Mouse (Mus musculus): ENCODE measurements around the gene Ppp4r2. TPM values are rescaled to one million over a fixed set of nuclear protein-coding genes. Genes with fewer than 3 reads are reported as not detected.

The Ppp4r2 gene
- 10 to 100 TPM; 57.9 to 61.7 TPM for total RNA-seq (2021)
- long read RNA-seq, experiment 1, full-length matches to known transcripts = 32 of 34 reads
- long read RNA-seq, experiment 1, partial matches to known transcripts = 1 of 34 reads
- long read RNA-seq, experiment 1, other reads (novel, unspliced or antisense) = 1 of 34 reads
- long read RNA-seq, experiment 2, full-length matches to known transcripts = 30 of 34 reads
- long read RNA-seq, experiment 2, partial matches to known transcripts = 2 of 34 reads
- long read RNA-seq, experiment 2, other reads (novel, unspliced or antisense) = 2 of 34 reads

GRCm38 (mm10) chr6:100833355-100833754, at the start of gene Ppp4r2:
Gene Ppp4r2 (plus strand): TSS chr6:100833622.
- DNase-seq = peak; percentile 90

- no peak for DNase-seq
These were observed 45.7 kb upstream of the Ppp4r2 start for GRCm38 (mm10) chr6:100787726-100788125.

DNA sequence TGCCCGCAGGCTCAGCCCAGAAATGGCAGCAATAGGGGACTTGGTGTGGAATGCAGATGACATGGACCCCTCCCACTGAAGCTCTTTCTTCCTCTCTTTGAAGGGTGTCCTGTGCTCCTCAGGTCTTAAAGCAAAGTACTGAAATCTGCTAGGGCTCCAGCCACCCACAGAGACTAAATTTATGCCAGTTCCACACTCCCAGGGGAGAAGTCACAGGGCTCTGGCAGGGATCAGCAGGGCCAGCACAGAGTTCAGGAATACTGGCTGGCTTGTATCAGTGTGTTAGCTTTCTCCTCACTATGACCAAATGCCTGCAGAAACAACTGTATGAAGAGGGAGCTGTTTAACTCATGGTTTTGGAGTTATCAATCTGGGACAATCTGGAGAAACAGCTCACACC, 44.3 kb upstream of the Ppp4r2 start:
- DNase-seq = no peak

GRCm38 (mm10) chr6:100792055-100792659, 41.3 kb upstream of the Ppp4r2 start:
- no peak for DNase-seq

- DNase-seq = no peak
These were observed 40.3 kb upstream of the Ppp4r2 start for GRCm38 (mm10) chr6:100792973-100793769.

DNA sequence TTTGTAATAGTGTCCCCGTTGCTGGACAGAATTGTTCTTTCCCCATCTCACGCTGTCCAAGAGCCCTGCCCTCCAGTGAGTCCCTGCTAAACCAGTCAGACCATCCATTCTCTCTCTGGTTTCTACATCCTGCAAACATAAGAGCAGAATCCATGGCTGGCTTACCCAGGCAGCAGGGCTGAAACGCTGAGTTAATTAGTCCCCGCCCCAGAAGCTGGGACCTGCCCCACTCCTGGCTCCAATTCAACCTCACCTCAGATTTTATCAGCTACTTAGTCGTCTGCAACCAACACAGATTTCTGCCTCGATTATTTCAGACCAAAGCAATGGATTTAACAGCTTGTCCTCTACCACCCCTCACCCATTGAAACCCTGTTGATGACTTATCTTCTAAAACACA, 37.6 kb upstream of the Ppp4r2 start:
- DNase-seq = no peak

DNA sequence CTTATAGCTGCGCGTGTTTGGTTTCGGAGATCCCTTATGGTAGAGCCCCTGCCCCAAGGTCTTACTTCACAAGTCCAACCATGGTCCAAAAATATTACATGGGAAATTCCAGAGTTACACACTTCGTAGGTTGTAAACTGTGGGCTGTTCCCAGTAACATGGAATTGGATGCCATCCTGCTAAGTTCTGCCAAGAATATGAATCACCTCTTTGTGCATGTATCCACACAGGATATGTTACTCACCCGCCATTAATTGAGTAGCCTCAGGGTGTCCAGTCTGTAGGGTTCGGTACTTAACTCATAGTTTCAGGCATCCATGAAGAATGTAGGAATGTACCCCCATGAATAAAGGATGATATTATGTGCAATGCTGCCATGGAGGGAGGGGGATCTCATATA, 34.1 kb upstream of the Ppp4r2 start:
- DNase-seq = no peak

GRCm38 (mm10) chr6:100799766-100800165, 33.7 kb upstream of the Ppp4r2 start:
- DNase-seq = no peak

GRCm38 (mm10) chr6:100800497-100800955, 32.9 kb upstream of the Ppp4r2 start:
- DNase-seq = peak; percentile 41

GRCm38 (mm10) chr6:100802381-100803083, 30.9 kb upstream of the Ppp4r2 start:
- DNase-seq = peak; percentile 12

DNA sequence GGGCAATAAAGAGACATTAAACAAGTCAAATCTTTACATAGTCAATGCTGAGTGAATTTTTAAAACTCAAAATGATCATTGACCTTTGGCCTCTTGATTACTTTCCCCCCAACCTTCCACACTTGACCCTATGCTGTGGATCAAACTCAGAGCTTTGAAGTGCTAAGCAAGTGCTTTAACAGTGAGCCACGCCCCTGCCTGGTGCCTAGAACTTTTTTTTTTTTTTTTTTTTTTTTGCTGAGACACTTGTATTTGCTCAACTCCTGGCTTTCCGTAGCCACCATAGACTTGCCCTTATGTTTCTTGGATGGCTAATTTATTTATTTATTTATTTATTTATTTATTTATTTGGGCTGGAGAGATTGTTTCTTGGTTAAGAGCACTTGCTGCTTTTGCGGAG, 30.2 kb upstream of the Ppp4r2 start:
- DNase-seq = no peak

DNA sequence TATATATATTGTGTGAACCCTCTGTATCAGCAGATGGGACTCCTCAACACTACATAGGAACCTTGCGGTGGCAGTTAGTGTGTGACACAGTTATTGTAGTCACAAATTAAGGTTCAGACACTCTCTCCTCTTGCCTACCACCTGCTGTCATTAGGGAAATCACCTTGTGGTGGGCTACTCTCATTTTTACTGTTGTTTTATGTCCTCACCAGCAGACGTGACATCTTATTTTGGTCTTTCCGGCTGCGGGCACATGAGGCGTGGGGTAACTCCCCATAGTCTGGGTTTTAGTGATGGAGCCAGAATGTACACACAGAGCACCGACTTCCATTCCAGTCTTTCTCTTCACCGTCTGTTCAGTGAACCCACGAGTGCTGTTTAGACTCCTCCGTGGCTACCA, 26.2 kb upstream of the Ppp4r2 start:
- DNase-seq = no peak

DNA sequence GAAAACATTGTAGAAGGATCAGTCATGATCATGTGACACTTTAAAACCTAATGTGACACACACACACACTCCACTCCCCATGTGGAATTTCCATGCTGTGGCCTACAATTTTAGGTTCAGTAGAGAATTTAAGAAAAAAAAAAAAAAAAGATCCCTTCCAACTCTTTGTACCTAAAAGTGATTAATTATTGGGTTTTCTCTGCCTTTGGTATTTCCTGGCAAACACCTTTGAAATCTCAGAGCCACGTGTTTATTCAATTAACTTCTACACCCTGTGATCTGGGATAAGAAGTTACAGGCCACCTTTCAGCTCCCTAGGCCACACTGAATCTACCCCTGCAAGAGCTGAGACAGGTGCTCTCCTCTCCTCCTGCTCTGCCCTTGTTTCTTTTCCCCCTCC, 25.7 kb upstream of the Ppp4r2 start:
- no peak for DNase-seq

DNA sequence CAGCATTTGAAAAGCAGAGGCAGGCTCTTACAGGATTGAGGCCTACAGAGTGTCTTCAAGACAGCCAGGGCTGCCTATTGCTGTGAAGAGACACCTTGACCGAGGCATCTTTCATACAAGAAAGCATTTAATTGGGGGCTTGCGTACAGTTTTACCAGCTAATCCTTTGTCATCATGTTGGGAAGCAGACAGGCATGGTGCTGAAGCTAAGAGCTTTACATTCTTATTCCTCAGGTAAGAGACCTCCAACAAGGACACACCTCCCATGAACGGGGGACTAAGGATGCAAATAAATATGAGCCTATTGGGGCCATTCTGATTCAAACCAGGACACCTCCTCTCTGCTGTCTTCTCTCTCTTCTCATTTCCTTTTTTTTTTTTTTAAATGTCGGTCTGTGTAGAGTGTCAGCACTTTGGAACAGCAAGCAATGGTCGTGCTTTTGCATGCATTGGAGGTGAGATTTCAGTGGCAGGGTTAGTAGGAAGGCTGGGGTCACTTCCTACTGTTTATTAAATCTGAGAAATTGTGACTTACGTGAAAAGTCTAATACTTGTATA, 25.1 kb upstream of the Ppp4r2 start:
- DNase-seq = no peak

DNA sequence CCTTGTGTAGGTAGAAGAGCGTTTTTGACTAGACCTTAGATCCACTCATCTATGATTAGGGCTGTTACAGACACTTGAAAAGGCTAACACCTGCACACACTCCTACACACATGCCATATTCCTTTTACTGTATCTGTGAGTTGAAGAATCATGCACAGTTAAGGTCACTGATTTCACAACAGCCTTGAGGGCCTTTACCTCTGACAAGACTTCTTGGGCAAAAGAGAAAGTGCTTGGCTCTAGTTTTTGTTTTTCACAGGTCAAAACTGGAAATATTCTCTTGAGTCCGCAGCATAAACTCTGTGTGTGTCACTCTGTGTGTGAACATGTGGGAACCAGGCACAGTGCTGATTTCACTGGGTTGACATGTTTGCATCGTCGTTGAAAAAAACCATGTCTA, 23.3 kb upstream of the Ppp4r2 start:
- no peak for DNase-seq

DNA sequence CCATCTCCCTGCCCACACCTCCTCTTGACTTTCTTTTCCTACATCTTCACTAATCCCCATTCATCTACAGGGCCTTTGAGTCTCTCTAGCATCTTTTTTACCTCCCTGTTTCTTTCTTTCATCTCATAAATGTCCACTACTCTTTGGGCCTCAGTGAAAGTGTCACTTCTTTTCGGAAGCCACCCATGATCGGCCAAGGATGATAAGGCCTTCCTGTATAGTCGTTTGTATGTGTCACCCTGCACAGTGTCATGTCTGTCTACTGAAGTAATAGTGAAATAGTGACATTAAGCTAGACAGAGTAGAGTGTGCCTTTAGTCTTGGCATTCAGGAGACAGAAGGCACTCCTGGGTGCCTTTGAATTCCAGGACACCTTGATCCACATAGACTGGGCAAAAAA, 21.7 kb upstream of the Ppp4r2 start:
- no peak for DNase-seq

DNA sequence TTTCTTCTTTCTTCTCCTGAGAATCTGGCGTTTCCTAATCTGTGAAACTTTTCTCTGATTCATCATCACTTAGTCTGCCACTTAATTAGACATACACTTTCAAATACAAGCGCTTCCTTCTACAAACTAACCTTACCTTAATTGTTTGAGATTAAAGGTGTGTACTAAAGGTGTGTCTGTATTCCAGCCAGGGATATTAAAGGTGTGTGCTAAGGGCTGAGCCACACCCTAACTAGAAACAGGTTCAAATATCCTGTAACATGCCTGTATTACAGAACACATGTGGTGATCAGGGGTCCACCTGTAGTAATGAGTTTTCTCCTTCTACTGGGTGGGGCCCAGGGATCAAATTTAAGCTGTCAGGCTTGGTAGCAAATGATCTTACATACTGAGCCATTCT, 12.1 kb upstream of the Ppp4r2 start:
- no peak for DNase-seq

DNA sequence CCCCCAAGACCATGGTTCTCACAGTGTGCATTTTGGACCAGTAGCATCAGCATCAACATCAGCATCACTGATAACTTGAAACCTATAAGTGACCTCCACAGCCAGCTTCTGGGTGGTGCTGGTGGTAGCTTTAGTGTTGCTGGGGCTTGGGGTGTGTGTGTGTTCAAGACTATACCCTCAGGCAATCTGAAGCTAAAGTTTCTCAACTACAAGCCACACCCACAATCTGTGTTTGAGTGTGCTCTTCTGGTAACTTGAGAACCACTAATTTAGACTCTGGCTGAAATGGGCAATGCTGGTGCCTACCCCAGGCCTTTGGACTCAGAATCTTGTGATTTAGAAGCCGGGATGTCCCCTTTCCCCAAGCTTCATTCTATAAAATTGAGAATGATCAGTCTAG, 10.1 kb upstream of the Ppp4r2 start:
- DNase-seq = no peak

- DNase-seq = no peak
These were observed 8.9 kb upstream of the Ppp4r2 start for GRCm38 (mm10) chr6:100824381-100824965.

GRCm38 (mm10) chr6:100826046-100826445, 7.4 kb upstream of the Ppp4r2 start:
- DNase-seq = no peak

GRCm38 (mm10) chr6:100828565-100828964, 4.9 kb upstream of the Ppp4r2 start:
- no peak for DNase-seq

GRCm38 (mm10) chr6:100829770-100830169, 3.7 kb upstream of the Ppp4r2 start:
- DNase-seq = no peak
